Mouse (Mus musculus) heart, adult 11 months (tissue): ENCODE results near the gene Nipal4.

Source experiments
- DNase-seq: peaks from one replicate; pipeline ENCODE4 v3.0.0; 2022

Nipal4 gene

GRCm38 (mm10) chr11:46156945-46157344 lies 9.4 kb downstream of the Nipal4 start:
- DNase-seq, result no peak

GRCm38 (mm10) chr11:46146619-46147018 lies 19.7 kb downstream of the Nipal4 start:
- no peak for DNase-seq

GRCm38 (mm10) chr11:46145163-46145875 lies 21.0 kb downstream of the Nipal4 start:
- no peak for DNase-seq

- DNase-seq, result no peak
These were observed 23.0 kb downstream of the Nipal4 start for GRCm38 (mm10) chr11:46143342-46143741.

- no peak for DNase-seq
These were observed 31.4 kb downstream of the Nipal4 start for GRCm38 (mm10) chr11:46134899-46135298.

GRCm38 (mm10) chr11:46131022-46131986 lies 35.0 kb downstream of the Nipal4 start:
- DNase-seq, result peak; percentile 90

- peak; percentile 97 for DNase-seq
These were observed 37.8 kb downstream of the Nipal4 start for GRCm38 (mm10) chr11:46128548-46128945.

GRCm38 (mm10) chr11:46127621-46128547 lies 38.4 kb downstream of the Nipal4 start:
- DNase-seq, result peak; percentile 99

GRCm38 (mm10) chr11:46126827-46127410 lies 39.4 kb downstream of the Nipal4 start:
- peak; percentile 89 for DNase-seq

- no peak for DNase-seq
These were observed 40.0 kb downstream of the Nipal4 start for GRCm38 (mm10) chr11:46126317-46126716.

GRCm38 (mm10) chr11:46125835-46126229 lies 40.5 kb downstream of the Nipal4 start:
- peak; percentile 74 for DNase-seq

- DNase-seq, result peak; percentile 83
These were observed 41.0 kb downstream of the Nipal4 start for GRCm38 (mm10) chr11:46125093-46125834.

GRCm38 (mm10) chr11:46123328-46123866 lies 42.9 kb downstream of the Nipal4 start:
- peak; percentile 71 for DNase-seq

- DNase-seq, result peak; percentile 96
These were observed 43.4 kb downstream of the Nipal4 start for GRCm38 (mm10) chr11:46122875-46123274.

GRCm38 (mm10) chr11:46121666-46122065 lies 44.6 kb downstream of the Nipal4 start:
- DNase-seq, result no peak

- DNase-seq, result peak; percentile 96
These were observed 46.2 kb downstream of the Nipal4 start for GRCm38 (mm10) chr11:46120084-46120483.

GRCm38 (mm10) chr11:46119624-46120023 lies 46.7 kb downstream of the Nipal4 start:
- peak; percentile 97 for DNase-seq

- peak; percentile 91 for DNase-seq
These were observed 49.8 kb downstream of the Nipal4 start for GRCm38 (mm10) chr11:46116510-46116909.

GRCm38 (mm10) chr11:46115411-46116173 lies 50.7 kb downstream of the Nipal4 start:
- DNase-seq, result peak; percentile 90

- DNase-seq, result no peak
These were observed 51.3 kb downstream of the Nipal4 start for GRCm38 (mm10) chr11:46115011-46115410.
